Mouse (Mus musculus): ENCODE measurements at regions not wholly inside any gene's neighbourhood (a gene's known extent, or its start where the extent isn't known, plus 50 kb on each side); places are given as distances from the start of the nearest gene placed in this dataset.

GRCm38 (mm10) chr19:15495532-15495931, 451.6 kb downstream of the Psat1 start:
- no peak for DNase-seq (ENCODE audit: low read depth, low spot score)

- DNase-seq (ENCODE audit: low read depth, low spot score): no peak
Observed at GRCm38 (mm10) chr19:15487576-15487975, 459.6 kb downstream of the Psat1 start.

- DNase-seq (ENCODE audit: low read depth, low spot score): no peak
Observed at GRCm38 (mm10) chr19:15481605-15482004, 465.5 kb downstream of the Psat1 start.

- DNase-seq (ENCODE audit: low read depth, low spot score): no peak
Observed at GRCm38 (mm10) chr19:15469541-15469940, 477.6 kb downstream of the Psat1 start.

GRCm38 (mm10) chr19:15466713-15467112, 480.4 kb downstream of the Psat1 start:
- no peak for DNase-seq (ENCODE audit: low read depth, low spot score)

GRCm38 (mm10) chr19:15465063-15465760, 481.9 kb downstream of the Psat1 start:
- no peak for DNase-seq (ENCODE audit: low read depth, low spot score)

GRCm38 (mm10) chr19:15457793-15458192, 489.3 kb downstream of the Psat1 start:
- DNase-seq (ENCODE audit: low read depth, low spot score): peak; percentile 21

GRCm38 (mm10) chr19:15456943-15457735, 490.0 kb downstream of the Psat1 start:
- peak; percentile 75 for DNase-seq (ENCODE audit: low read depth, low spot score)

GRCm38 (mm10) chr19:15448989-15449388, 498.1 kb downstream of the Psat1 start:
- DNase-seq (ENCODE audit: low read depth, low spot score): no peak

- no peak for DNase-seq (ENCODE audit: low read depth, low spot score)
Observed at GRCm38 (mm10) chr19:15431798-15432197, 515.3 kb downstream of the Psat1 start.

- DNase-seq (ENCODE audit: low read depth, low spot score): no peak
Observed at GRCm38 (mm10) chr19:15421311-15421710, 525.8 kb downstream of the Psat1 start.

- no peak for DNase-seq (ENCODE audit: low read depth, low spot score)
Observed at GRCm38 (mm10) chr19:15398624-15399023, 548.5 kb downstream of the Psat1 start.

GRCm38 (mm10) chr19:15371682-15372081, 575.5 kb downstream of the Psat1 start:
- no peak for DNase-seq (ENCODE audit: low read depth, low spot score)

- no peak for DNase-seq (ENCODE audit: low read depth, low spot score)
Observed at GRCm38 (mm10) chr19:15366951-15367350, 580.2 kb downstream of the Psat1 start.

GRCm38 (mm10) chr19:15357181-15357580, 590.0 kb downstream of the Psat1 start:
- no peak for DNase-seq (ENCODE audit: low read depth, low spot score)

- DNase-seq (ENCODE audit: low read depth, low spot score): peak; percentile 55
Observed at GRCm38 (mm10) chr19:15348356-15348755, 598.8 kb downstream of the Psat1 start.

GRCm38 (mm10) chr19:15342229-15342628, 604.9 kb downstream of the Psat1 start:
- DNase-seq (ENCODE audit: low read depth, low spot score): no peak

GRCm38 (mm10) chr19:15340305-15340983, 606.7 kb downstream of the Psat1 start:
- no peak for DNase-seq (ENCODE audit: low read depth, low spot score)

- DNase-seq (ENCODE audit: low read depth, low spot score): no peak
Observed at GRCm38 (mm10) chr19:15339979-15340304, 607.2 kb downstream of the Psat1 start.

- DNase-seq (ENCODE audit: low read depth, low spot score): no peak
Observed at GRCm38 (mm10) chr19:15330155-15330554, 617.0 kb downstream of the Psat1 start.

- peak; percentile 11 for DNase-seq (ENCODE audit: low read depth, low spot score)
Observed at GRCm38 (mm10) chr19:15299474-15299873, 647.7 kb downstream of the Psat1 start.

- DNase-seq (ENCODE audit: low read depth, low spot score): no peak
Observed at GRCm38 (mm10) chr19:15285016-15285415, 662.1 kb downstream of the Psat1 start.

GRCm38 (mm10) chr19:15242781-15243180, 644.9 kb upstream of the Tle4 start:
- DNase-seq (ENCODE audit: low read depth, low spot score): no peak
